Mouse (Mus musculus) central nervous system, embryonic 11.5 days (tissue): ENCODE measurements around the gene Itprid2. TPM values are rescaled to one million over a fixed set of nuclear protein-coding genes. Genes with fewer than 3 reads are reported as not detected.

Experiments
- polyA plus RNA-seq: library from polyadenylated mRNA; depleted of rRNA; stranded (reverse); fragments of >200 nt; gene quantifications from 2 replicates; pipeline ENCODE4 v1.2.3, GENCODE M21; 2012; rRNA removed

Gene Itprid2
- 6.8 and 7.4 TPM in 2 replicates for polyA plus RNA-seq

GRCm38 (mm10) chr2:79634528-79635400 lies at the start of gene Itprid2:
Gene Itprid2 (plus strand): TSS chr2:79635352.

GRCm38 (mm10) chr2:79707575-79707974 lies 72.4 kb downstream of the Itprid2 start, which contains the start of gene Ppp1r1c:
Gene Ppp1r1c (plus strand): TSS chr2:79707780.

Other genes with a start within 250 kb of the Itprid2 start
- gene Neurod1, start 178.6 kb upstream of the Itprid2 start, polyA plus RNA-seq = 20.0 and 24.7 TPM in 2 replicates
- 0.98 and 1.8 TPM in 2 replicates for gene Cerkl, start 178.6 kb upstream of the Itprid2 start, polyA plus RNA-seq
- gene Ppp1r1c, start 72.4 kb downstream of the Itprid2 start, polyA plus RNA-seq = 1.8 and 5.0 TPM in 2 replicates